Mouse (Mus musculus) lung, postnatal 0 days (tissue): Measurements from ENCODE around the gene Trim40. TPM values are rescaled to one million over a fixed set of nuclear protein-coding genes. Genes with fewer than 3 reads are reported as not detected.

Experiments used
- ATAC-seq: fragments of 200-750 bp; cut with Nextera tagmentation; 2 replicates; pipeline ENCODE4 v1.8.0; 2017; ENCODE audit warnings: moderate library complexity
- DNase-seq: peaks from one replicate; pipeline ENCODE4 v3.0.0-alpha.2; 2016; ENCODE audit warnings: low spot score
- H3K27ac ChIP-seq: fragments of 300-500 bp; sonication (generic); 2 replicates; pipeline ENCODE4 v1.5.1; 2014; ENCODE audit warnings: antibody characterized with exemption, mild to moderate bottlenecking, low read length, mixed read lengths
- H3K27me3 ChIP-seq: fragments of 300-500 bp; sonication (generic); replicated peaks from 2 replicates; pipeline ENCODE4 v1.6.1; 2014; ENCODE audit warnings: low read length, mixed read lengths; ENCODE audit not compliant: insufficient read depth
- H3K36me3 ChIP-seq: fragments of 300-500 bp; sonication (generic); 2 replicates; pipeline ENCODE4 v1.6.1; 2014; ENCODE audit warnings: low read length, mixed read lengths; ENCODE audit not compliant: insufficient read depth
- H3K4me1 ChIP-seq: fragments of 300-500 bp; sonication (generic); 2 replicates; pipeline ENCODE4 v1.6.1; 2014; ENCODE audit warnings: antibody characterized with exemption, low read depth, low read length, mixed read lengths; ENCODE audit not compliant: insufficient read depth
- H3K4me2 ChIP-seq: fragments of 300-500 bp; sonication (generic); replicated peaks from 2 replicates; pipeline ENCODE4 v1.6.1; 2014; ENCODE audit warnings: low read depth, mild to moderate bottlenecking, low read length, moderate library complexity, mixed read lengths
- H3K4me3 ChIP-seq: fragments of 300-500 bp; sonication (generic); 2 replicates; pipeline ENCODE4 v1.5.1; 2014; ENCODE audit warnings: low read depth, low read length
- H3K9ac ChIP-seq: fragments of 300-500 bp; sonication (generic); replicated peaks from 2 replicates; pipeline ENCODE4 v1.6.1; 2014; ENCODE audit warnings: low read depth, mild to moderate bottlenecking
- H3K9me3 ChIP-seq: fragments of 300-500 bp; sonication (generic); 2 replicates; pipeline ENCODE4 v1.6.1; 2016; ENCODE audit warnings: low read length, mixed read lengths
- CTCF ChIP-seq: IDR thresholded peaks from 2 replicates; pipeline ENCODE4 v1.5.1; 2016; ENCODE audit warnings: antibody characterized with exemption, mild to moderate bottlenecking
- EP300 ChIP-seq: IDR thresholded peaks from 2 replicates; pipeline ENCODE4 v1.6.1; 2016; ENCODE audit warnings: antibody characterized with exemption, mild to moderate bottlenecking, control low read depth
- WGBS: fragments of 180-500 bp; shearing (Covaris S2); extraction: QIAGEN DNeasy Blood & Tissue Kit; methylation state at CpG from one replicate; pipeline ENCODE4 v1.1.7; 2014; 5-methylcytosine and 5-hydroxymethylcytosine counted together
- polyA plus RNA-seq: library from polyadenylated mRNA; unstranded; fragments of >200 nt; fragmentation: Nextera tagmentation; extraction: Ambion mirVana; gene quantifications from 2 replicates; pipeline ENCODE4 v1.2.1, GENCODE M21; 2015

The Trim40 gene
- polyA plus RNA-seq, 1 experiment from 2014 or later: not detected

DNA sequence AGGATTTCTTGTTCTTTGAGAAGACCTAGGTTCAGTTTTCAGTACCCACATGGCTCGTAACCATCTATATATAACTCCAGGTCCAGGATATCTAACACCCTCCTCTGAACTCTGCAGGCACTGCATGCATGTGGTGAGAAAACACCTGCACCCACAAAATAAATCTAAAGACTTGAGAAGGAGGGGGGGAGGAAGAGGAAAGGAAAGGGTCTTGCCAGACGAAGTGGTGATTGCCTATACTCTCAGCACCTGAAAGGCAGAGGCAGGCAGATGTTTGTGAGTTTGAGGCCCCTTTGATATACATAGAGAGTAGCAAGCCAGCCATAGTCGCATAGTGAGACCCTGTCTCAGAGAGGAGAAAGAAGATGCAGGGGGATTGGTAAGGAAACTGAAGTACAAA lies 50.0 kb downstream of the Trim40 start:
- ATAC-seq (no peak), DNase-seq (no peak)
- Histone ChIP-seq H3K27ac (no peak overlapping the region), H3K27me3 (no peaks in the 10 kb centered on the region), H3K4me2 (no peak overlapping the region), H3K36me3 (no peaks in the 10 kb centered on the region), H3K9ac (no peak overlapping the region), H3K4me1 (peaks cover 4% of the 10 kb centered on the region; the same call in 1 of the 2 replicates), H3K4me3 (no peak overlapping the region), H3K9me3 (no peaks in the 10 kb centered on the region)
- WGBS: 78% methylated on average over 3 of the region's 3 CpGs
- no peak for TF ChIP-seq CTCF
- TF ChIP-seq EP300: no peak

DNA sequence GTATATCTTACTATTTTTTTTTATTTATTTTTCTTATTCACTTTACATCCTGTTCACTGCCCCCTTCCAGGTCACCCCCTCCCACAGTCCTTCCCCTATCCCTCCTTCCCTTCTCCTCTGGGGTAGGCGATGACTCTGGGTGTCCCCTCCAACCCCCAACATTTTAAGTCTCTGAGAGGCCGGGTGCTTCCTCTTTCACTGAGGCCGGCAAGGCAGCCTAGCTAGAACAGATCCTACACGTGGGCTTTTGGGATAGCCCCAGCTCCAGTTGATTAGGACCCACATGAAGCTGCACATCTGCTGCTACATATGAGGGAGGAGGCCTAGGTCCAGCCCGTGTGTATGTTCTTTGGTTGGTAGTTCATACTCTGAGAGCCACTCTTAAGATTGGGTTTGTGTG lies 50.9 kb downstream of the Trim40 start:
- TF ChIP-seq EP300: no peak
- TF ChIP-seq CTCF: no peak
- H3K4me1 ChIP-seq: peaks cover 4% of the 10 kb centered on the region; the same call in 1 of the 2 replicates
- no peaks in the 10 kb centered on the region for H3K9me3 ChIP-seq
- H3K4me2 ChIP-seq: no peak overlapping the region
- H3K36me3 ChIP-seq: no peaks in the 10 kb centered on the region
- H3K27me3 ChIP-seq: no peaks in the 10 kb centered on the region
- H3K9ac ChIP-seq: no peak overlapping the region
- WGBS: 78% methylated on average over 5 of the region's 5 CpGs
- no peak overlapping the region for H3K27ac ChIP-seq
- ATAC-seq: no peak
- DNase-seq: no peak
- H3K4me3 ChIP-seq: no peak overlapping the region

GRCm38 (mm10) chr17:36836874-36837647 lies 52.9 kb downstream of the Trim40 start, which contains the start of gene Trim26:
TSS of gene Trim26 (plus strand) at chr17:36837134.
- Histone ChIP-seq H3K27ac (peak within 1 kb of the TSS; percentile 98), H3K9ac (peak within 1 kb of the TSS; percentile 74), H3K4me1 (peaks cover 4% of the 10 kb centered on the region; the same call in 1 of the 2 replicates), H3K9me3 (no peaks in the 10 kb centered on the region), H3K27me3 (no peaks in the 10 kb centered on the region), H3K36me3 (no peaks in the 10 kb centered on the region), H3K4me2 (peak within 1 kb of the TSS; percentile 66), H3K4me3 (peak within 1 kb of the TSS; percentile 75)
- peak; percentile 98 for ATAC-seq
- peak; percentile 99 for DNase-seq
- under 1% methylated on average over 55 of the region's 58 CpGs for WGBS
- no peak for TF ChIP-seq EP300
- no peak for TF ChIP-seq CTCF

GRCm38 (mm10) chr17:36836427-36836812 lies 53.5 kb downstream of the Trim40 start:
- no peak for ATAC-seq

DNA sequence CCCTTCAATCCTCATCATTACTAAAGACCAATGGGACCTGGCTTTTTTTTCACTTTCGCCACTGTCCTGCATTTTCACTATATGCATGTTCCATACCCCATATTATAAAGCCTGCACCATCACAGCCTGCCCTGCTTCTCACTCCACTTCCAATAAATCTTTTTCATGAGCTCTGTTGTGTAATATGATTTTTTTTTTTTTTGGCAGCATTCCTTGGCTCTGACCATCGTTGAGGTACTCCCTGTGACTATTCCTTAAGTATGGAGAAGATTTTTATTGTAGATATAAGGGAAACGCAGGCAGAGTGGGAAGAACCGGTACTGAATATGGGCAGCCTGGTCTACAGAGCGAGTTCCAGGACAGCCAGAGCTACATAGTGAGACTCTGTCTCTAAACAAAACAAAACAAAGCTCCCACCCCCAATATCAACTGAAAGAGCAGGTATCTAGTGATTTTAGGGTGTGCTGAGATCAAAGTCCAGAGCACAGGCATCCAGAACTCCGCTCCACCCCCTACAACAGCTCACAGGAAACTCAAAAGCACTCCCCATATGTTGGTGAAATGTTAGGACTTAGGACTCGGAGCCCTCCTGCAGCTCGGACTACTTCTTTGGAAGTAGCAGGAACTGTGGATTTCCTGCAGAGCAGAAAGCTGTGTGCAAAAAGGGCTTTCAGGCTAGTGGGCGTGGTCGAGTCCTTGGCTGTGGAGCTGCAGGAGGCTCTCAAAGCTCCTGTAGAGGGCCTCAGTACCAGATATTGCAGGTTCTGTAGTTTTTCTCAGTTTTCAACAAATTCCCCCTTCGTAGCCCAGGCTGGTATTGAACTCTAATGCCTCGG lies 54.1 kb downstream of the Trim40 start:
- TF ChIP-seq EP300 (no peak), CTCF (peak; percentile 45)
- H3K9me3 ChIP-seq: no peaks in the 10 kb centered on the region
- H3K27me3 ChIP-seq: no peaks in the 10 kb centered on the region
- no peaks in the 10 kb centered on the region for H3K36me3 ChIP-seq
- peak overlapping the region; percentile 75 for H3K4me3 ChIP-seq
- ATAC-seq: no peak
- no peak overlapping the region; the same call in 1 of the 2 replicates for H3K9ac ChIP-seq
- WGBS: 32% methylated on average over 12 of the region's 12 CpGs
- peaks cover 4% of the 10 kb centered on the region; the same call in 1 of the 2 replicates for H3K4me1 ChIP-seq
- H3K27ac ChIP-seq: peak overlapping the region; percentile 98
- H3K4me2 ChIP-seq: peak overlapping the region; percentile 66
- peak; percentile 77 for DNase-seq

More at GRCm38 (mm10) chr17:36836427-36836812, 53.5 kb downstream of the Trim40 start:
- H3K36me3 ChIP-seq: no peaks in the 10 kb centered on the region
- H3K27me3 ChIP-seq: no peaks in the 10 kb centered on the region
- peak overlapping the region; percentile 98 for H3K27ac ChIP-seq
- H3K9ac ChIP-seq: peak overlapping the region; percentile 50
- no peak for DNase-seq
- WGBS: 19% methylated on average over 3 of the region's 3 CpGs
- H3K4me3 ChIP-seq: peak overlapping the region; percentile 75
- peaks cover 4% of the 10 kb centered on the region; the same call in 1 of the 2 replicates for H3K4me1 ChIP-seq
- no peaks in the 10 kb centered on the region for H3K9me3 ChIP-seq
- TF ChIP-seq EP300 (no peak), CTCF (peak; percentile 1; the same call in 1 of the 2 replicates)
- H3K4me2 ChIP-seq: peak overlapping the region; percentile 66

DNA sequence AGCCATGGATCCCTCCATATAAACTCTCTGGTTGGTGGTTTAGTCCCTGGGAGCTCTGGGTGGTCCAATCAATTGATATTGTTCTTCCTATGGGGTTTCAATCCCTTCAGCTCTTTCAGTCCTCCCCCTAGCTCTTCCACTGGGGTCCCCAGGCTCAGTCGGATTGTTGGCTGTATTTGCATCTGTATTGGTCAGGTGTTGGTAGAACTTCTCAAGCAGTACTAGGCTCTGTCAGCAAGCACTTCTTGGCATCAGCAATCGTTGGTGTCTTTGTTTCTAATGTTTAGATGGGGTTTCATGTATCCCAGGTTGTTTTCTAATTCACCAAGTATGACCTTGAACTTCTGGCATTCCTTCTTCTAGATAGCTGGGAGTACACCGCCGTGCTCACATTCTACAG lies 57.2 kb downstream of the Trim40 start:
- no peak overlapping the region for H3K4me3 ChIP-seq
- no peak for TF ChIP-seq CTCF
- TF ChIP-seq EP300: no peak
- peaks cover 4% of the 10 kb centered on the region; the same call in 1 of the 2 replicates for H3K4me1 ChIP-seq
- H3K9me3 ChIP-seq: no peaks in the 10 kb centered on the region
- no peak overlapping the region for H3K27ac ChIP-seq
- no peaks in the 10 kb centered on the region for H3K36me3 ChIP-seq
- no peaks in the 10 kb centered on the region for H3K27me3 ChIP-seq
- H3K9ac ChIP-seq: no peak overlapping the region
- no peak for ATAC-seq
- DNase-seq: no peak
- WGBS: 56% methylated on average over 4 of the region's 4 CpGs
- no peak overlapping the region for H3K4me2 ChIP-seq

Other genes starting within 250 kb of the Trim40 start
- gene H2-M9, start 247.5 kb downstream of the Trim40 start, polyA plus RNA-seq: 0.11 and 0.40 TPM in 2 replicates
- gene H2-M1, start 217.9 kb downstream of the Trim40 start, polyA plus RNA-seq: not detected in 2 replicates
- not detected in 2 replicates for gene H2-M10.5, start 117.2 kb downstream of the Trim40 start, polyA plus RNA-seq
- gene H2-M10.6, start 78.0 kb downstream of the Trim40 start, polyA plus RNA-seq: not detected in 2 replicates
- 29.7 and 35.3 TPM in 2 replicates for gene Trim26, start 53.0 kb downstream of the Trim40 start, polyA plus RNA-seq
- 0.10 and 0.14 TPM in 2 replicates for gene Trim15, start 22.9 kb downstream of the Trim40 start, polyA plus RNA-seq
- 3.5 and 3.6 TPM in 2 replicates for gene Trim10, start 20.5 kb downstream of the Trim40 start, polyA plus RNA-seq
- gene Trim31, start 8.0 kb upstream of the Trim40 start, polyA plus RNA-seq: not detected in 2 replicates
- gene Rnf39, start 52.8 kb upstream of the Trim40 start, polyA plus RNA-seq: 13.4 and 13.5 TPM in 2 replicates
- gene Ppp1r11, start 61.6 kb upstream of the Trim40 start, polyA plus RNA-seq: 96.9 and 108 TPM in 2 replicates
- gene Znrd1, start 68.4 kb upstream of the Trim40 start, polyA plus RNA-seq: 63.8 and 72.8 TPM in 2 replicates
- gene Znrd1as, start 68.5 kb upstream of the Trim40 start, polyA plus RNA-seq: 5.1 and 6.1 TPM in 2 replicates
- 0.14 TPM in 1 of 2 replicates, not detected in the other for gene 2410137M14Rik, start 91.1 kb upstream of the Trim40 start, polyA plus RNA-seq
- gene H2-M5, start 99.4 kb upstream of the Trim40 start, polyA plus RNA-seq: 0.13 and 0.21 TPM in 2 replicates
- 35.6 and 44.3 TPM in 2 replicates for gene Zfp57, start 111.0 kb upstream of the Trim40 start, polyA plus RNA-seq
- 0.07 TPM in 1 of 2 replicates, not detected in the other for gene Mog, start 133.3 kb upstream of the Trim40 start, polyA plus RNA-seq
- gene Gabbr1, start 155.8 kb upstream of the Trim40 start, polyA plus RNA-seq: 5.8 and 6.2 TPM in 2 replicates
- gene Olfr90, start 198.4 kb upstream of the Trim40 start, polyA plus RNA-seq: not detected in 2 replicates
- gene Olfr91, start 208.2 kb upstream of the Trim40 start, polyA plus RNA-seq: not detected in 2 replicates
- gene Olfr92, start 230.0 kb upstream of the Trim40 start, polyA plus RNA-seq: not detected in 2 replicates